ENCODE assay signal across 14 mouse cellular contexts in genomic region chr16:20824226-20824625, GRCm38 (mm10).
DNase-seq lines count a peak whose midpoint lies in the region; ATAC-seq and TF ChIP-seq lines count a peak whose summit lies in the region.
"Had no signal": no experiment of that assay in that cellular context is flagged by ENCODE, and none has a peak within 500 bp of the region (broad histone marks: within the 10 kb centered on the region; RNA-seq: fewer than 3 reads in every experiment).

No protein-coding gene starts in this region.

- no peak for TF ChIP-seq EP300 in liver, postnatal 0 days (IDR thresholded peaks at IDR 0.05; ENCODE audit: low read depth)
- no peak for TF ChIP-seq EP300 in stomach, postnatal 0 days (optimal IDR thresholded peaks at IDR 0.05)

- intact Hi-C loops in left cerebral cortex, postnatal 36 days (cut with DNase I) = loop anchor here (2.0 to 5.0 kb wide), 2 partner anchors 73 to 359 kb away; no protein-coding TSS in a partner anchor

- H3K4me1 ChIP-seq in liver, postnatal 0 days (ENCODE audit: insufficient read depth) = no peaks in the 10 kb centered on the region
- H3K4me1 ChIP-seq in midbrain, embryonic 16.5 days (ENCODE audit: control insufficient read depth, insufficient read depth, low read length) = no peaks in the 10 kb centered on the region; the same call in 1 of the 2 replicates
- 0 out of 2 replicates have a peak, but pooled peaks cover under 1% of the 10 kb centered on the region for H3K4me1 ChIP-seq in stomach, postnatal 0 days (replicated peaks; ENCODE audit: control insufficient read depth, insufficient read depth)
- H3K4me1 ChIP-seq: forebrain, embryonic 13.5 days had no signal

- 80% methylated on average over 7 of the region's 7 CpGs for WGBS in liver, postnatal 0 days (ENCODE audit: insufficient replicate concordance)
- 41% methylated on average over 7 of the region's 7 CpGs for WGBS in midbrain, embryonic 16.5 days
- WGBS in stomach, postnatal 0 days = 66% methylated on average over 7 of the region's 7 CpGs

- no peak for TF ChIP-seq CTCF in liver, postnatal 0 days (IDR thresholded peaks at IDR 0.05; ENCODE audit: low read depth)
- no peak for TF ChIP-seq CTCF in stomach, postnatal 0 days (IDR thresholded peaks at IDR 0.05; ENCODE audit: low read depth)

- ATAC-seq in liver, postnatal 0 days = no peak
- ATAC-seq in midbrain, embryonic 16.5 days = no peak
- ATAC-seq in stomach, postnatal 0 days (ENCODE audit: low FRiP score, low TSS enrichment) = no peak
- ATAC-seq: forebrain, embryonic 13.5 days; liver, embryonic 12.5 days had no signal

- H3K9ac ChIP-seq in liver, postnatal 0 days (replicated peaks) = no peak overlapping the region
- H3K9ac ChIP-seq in midbrain, embryonic 16.5 days (ENCODE audit: low read depth, low read length) = no peak overlapping the region
- H3K9ac ChIP-seq in stomach, postnatal 0 days (ENCODE audit: low read length) = no peak overlapping the region
- H3K9ac ChIP-seq: embryonic facial prominence, embryonic 13.5 days; forebrain, embryonic 13.5 days; liver, embryonic 12.5 days had no signal

- peak; percentile 1 for DNase-seq in liver, postnatal 0 days
- DNase-seq in liver = no peak
- peak; percentile 41 for DNase-seq in cerebellum, adult 8-10 months
- DNase-seq in frontal cortex, postnatal 36 days (ENCODE audit: low spot score in 2 of 2) = peak; percentile 67 to 89
- DNase-seq in left cerebral cortex, postnatal 36 days (ENCODE audit: low spot score in 2 of 2) = peak; percentile 73 to 79
- no peak for DNase-seq in gastrocnemius, postnatal 25 days
- DNase-seq in stomach, postnatal 0 days (ENCODE audit: low spot score) = no peak
- DNase-seq: gastrocnemius, postnatal 36 days; kidney, postnatal 25 days had no signal

- H3K27ac ChIP-seq in liver, postnatal 0 days (ENCODE audit: low read depth) = no peak overlapping the region
- no peak overlapping the region for H3K27ac ChIP-seq in midbrain, embryonic 16.5 days (ENCODE audit: low read length)
- no peak overlapping the region for H3K27ac ChIP-seq in stomach, postnatal 0 days (replicated peaks)
- H3K27ac ChIP-seq: embryonic facial prominence, embryonic 13.5 days; forebrain, embryonic 13.5 days; liver, embryonic 12.5 days had no signal

- H3K9me3 ChIP-seq in liver, postnatal 0 days (ENCODE audit: low read length) = no peaks in the 10 kb centered on the region
- no peaks in the 10 kb centered on the region for H3K9me3 ChIP-seq in midbrain, embryonic 16.5 days (replicated peaks; ENCODE audit: control insufficient read depth, low read length, poor library complexity, severe bottlenecking)
- no peaks in the 10 kb centered on the region for H3K9me3 ChIP-seq in stomach, postnatal 0 days (ENCODE audit: control insufficient read depth, low read length)
- H3K9me3 ChIP-seq: embryonic facial prominence, embryonic 13.5 days; forebrain, embryonic 13.5 days; liver, embryonic 12.5 days had no signal

- H3K27me3 ChIP-seq in liver, postnatal 0 days (ENCODE audit: insufficient read depth, low read length) = no peaks in the 10 kb centered on the region
- H3K27me3 ChIP-seq in midbrain, embryonic 16.5 days (ENCODE audit: control insufficient read depth, insufficient read depth, low read depth, low read length) = no peaks in the 10 kb centered on the region
- H3K27me3 ChIP-seq in stomach, postnatal 0 days (ENCODE audit: control insufficient read depth, insufficient read depth, low read length) = no peaks in the 10 kb centered on the region
- H3K27me3 ChIP-seq: embryonic facial prominence, embryonic 13.5 days; forebrain, embryonic 13.5 days; liver, embryonic 12.5 days had no signal

- no peak overlapping the region for H3K4me2 ChIP-seq in liver, postnatal 0 days (ENCODE audit: low read depth, low read length)
- no peak overlapping the region for H3K4me2 ChIP-seq in midbrain, embryonic 16.5 days (ENCODE audit: low read length)
- no peak overlapping the region for H3K4me2 ChIP-seq in stomach, postnatal 0 days (replicated peaks; ENCODE audit: low read depth)
- H3K4me2 ChIP-seq: embryonic facial prominence, embryonic 13.5 days; forebrain, embryonic 13.5 days; liver, embryonic 12.5 days had no signal

- no peak overlapping the region for H3K4me3 ChIP-seq in liver, postnatal 0 days (ENCODE audit: low read depth, low read length)
- H3K4me3 ChIP-seq in midbrain, embryonic 16.5 days (ENCODE audit: low read depth, low read length) = no peak overlapping the region
- H3K4me3 ChIP-seq in stomach, postnatal 0 days (ENCODE audit: low read depth, low read length) = no peak overlapping the region
- H3K4me3 ChIP-seq: embryonic facial prominence, embryonic 13.5 days; forebrain, embryonic 13.5 days; liver, embryonic 12.5 days; myocyte had no signal

- H3K36me3 ChIP-seq in liver, postnatal 0 days (replicated peaks; ENCODE audit: insufficient read depth, low read length) = no peaks in the 10 kb centered on the region
- no peaks in the 10 kb centered on the region for H3K36me3 ChIP-seq in midbrain, embryonic 16.5 days (ENCODE audit: control insufficient read depth, insufficient read depth, low read length)
- no peaks in the 10 kb centered on the region for H3K36me3 ChIP-seq in stomach, postnatal 0 days (ENCODE audit: control insufficient read depth, insufficient read depth, low read length)
- H3K36me3 ChIP-seq: embryonic facial prominence, embryonic 13.5 days; liver, embryonic 12.5 days had no signal

Comparison
In these comparisons a context has a peak if more than half of its experiments do, and no peak if none do; other contexts are left out.
1. DNase-seq: peak in liver, postnatal 0 days (single experiment), cerebellum, adult 8-10 months (single experiment), frontal cortex, postnatal 36 days (2 of 2) and left cerebral cortex, postnatal 36 days (2 of 2); none in liver (single experiment), gastrocnemius, postnatal 25 days (single experiment) and stomach, postnatal 0 days (single experiment).